Mouse (Mus musculus): ENCODE measurements around the gene Gm45234.

GRCm38 (mm10) chr6:124745490-124746295 lies 10.1 kb downstream of the Gm45234 start:
- TF ChIP-seq CTCF (IDR thresholded peaks at IDR 0.05; ENCODE audit: low read depth): peak; percentile 91
- peak; percentile 80 for TF ChIP-seq EP300 (optimal IDR thresholded peaks at IDR 0.05)
